Mouse (Mus musculus) Muller cell, postnatal 12 days (primary cell): ENCODE results near the gene Nrn1.
A peak's percentile ranks its signal among the peaks of the same experiment; 100 is the strongest.

ENCODE experiments used
- DNase-seq: peaks from one replicate; pipeline ENCODE4 v3.0.0-alpha.2; 2015; ENCODE audit errors: inconsistent ontology term

Nrn1 gene

DNA sequence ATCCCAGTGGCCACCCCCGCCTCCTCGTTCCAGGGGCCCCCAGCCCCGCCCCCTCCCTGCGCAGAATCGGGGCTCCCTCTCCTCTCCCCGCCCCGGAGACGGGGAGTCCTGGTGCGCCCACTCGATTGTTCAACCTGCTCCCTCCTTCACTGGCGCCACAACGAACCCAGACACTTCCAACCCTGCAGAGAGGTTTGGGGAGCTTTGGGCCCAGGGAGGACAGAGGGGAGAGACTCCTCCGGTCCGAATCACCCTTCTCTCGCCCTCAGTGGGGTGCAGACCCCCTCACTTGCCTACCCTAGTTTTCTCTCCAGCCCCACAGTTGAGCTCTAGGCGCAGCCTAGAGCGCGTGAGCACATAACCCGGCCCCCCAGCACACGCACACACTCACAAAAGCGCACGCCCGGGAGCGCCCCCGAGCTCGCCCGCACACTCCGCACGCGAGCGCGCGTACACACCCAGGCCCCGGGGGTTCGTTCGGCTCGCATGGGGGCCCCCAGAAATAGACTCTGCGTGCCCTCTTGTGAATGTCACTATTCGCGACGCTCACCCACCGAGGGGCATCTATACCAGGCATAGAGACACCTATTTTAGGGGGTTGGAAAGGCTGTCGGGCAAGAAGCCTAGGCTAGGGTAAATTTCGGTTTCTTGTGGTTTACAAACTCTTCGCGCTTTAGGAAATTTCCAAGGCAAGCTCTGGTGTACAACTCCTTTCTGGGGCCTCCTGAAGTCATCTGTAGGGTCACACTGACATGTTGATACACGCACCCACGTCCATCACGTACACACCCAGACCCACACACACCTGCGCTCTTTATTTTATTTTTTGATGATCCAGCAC lies at the start of gene Nrn1:
Gene Nrn1, minus strand, starts transcription at position 401 of the 841 bp plus-strand sequence.
- DNase-seq = no peak

DNA sequence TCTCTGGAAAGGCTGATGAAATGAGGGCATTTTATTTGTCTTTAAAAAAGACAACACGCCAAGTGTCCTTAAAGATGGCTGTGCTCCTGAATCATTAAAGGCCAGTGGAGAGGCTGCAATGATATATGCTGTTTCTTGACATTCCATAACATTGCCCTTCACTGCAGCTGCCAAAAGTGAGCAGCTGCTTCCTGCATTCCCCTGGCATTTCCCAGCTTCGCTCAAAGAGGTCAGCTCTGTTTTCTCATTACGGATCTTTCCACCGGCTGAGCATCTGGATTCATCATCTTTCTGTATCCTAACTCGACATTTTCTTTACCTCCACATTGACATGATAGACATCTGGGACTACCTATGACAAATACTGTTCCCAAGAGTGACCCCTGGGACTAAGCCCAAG lies 44.7 kb upstream of the Nrn1 start:
- DNase-seq = no peak

- no peak for DNase-seq
Measured at GRCm38 (mm10) chr13:36766801-36767200, 31.9 kb upstream of the Nrn1 start.

DNA sequence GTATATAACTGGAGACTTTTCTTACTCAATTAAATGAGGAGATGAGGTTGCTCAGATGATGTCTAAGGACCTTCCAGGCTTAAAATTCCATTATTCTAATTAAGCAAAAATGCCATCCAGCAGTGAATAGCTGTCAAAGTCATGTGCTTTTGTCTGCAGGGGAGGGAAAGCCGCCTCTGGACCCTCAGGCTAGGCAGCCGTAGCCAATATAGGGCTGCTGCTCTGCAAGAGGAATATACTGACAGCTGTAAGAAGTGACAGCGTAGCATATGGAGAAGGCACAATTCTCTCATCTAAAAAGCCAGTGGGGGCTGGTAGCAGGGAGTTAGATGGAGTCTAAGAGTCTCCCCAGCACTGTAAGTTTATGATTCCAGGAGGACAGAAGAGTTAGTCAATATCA lies 16.9 kb upstream of the Nrn1 start:
- DNase-seq = no peak

- peak; percentile 68 for DNase-seq
Measured at GRCm38 (mm10) chr13:36750056-36750455, 15.1 kb upstream of the Nrn1 start.

GRCm38 (mm10) chr13:36736619-36736996 lies 1.7 kb upstream of the Nrn1 start:
- no peak for DNase-seq

DNA sequence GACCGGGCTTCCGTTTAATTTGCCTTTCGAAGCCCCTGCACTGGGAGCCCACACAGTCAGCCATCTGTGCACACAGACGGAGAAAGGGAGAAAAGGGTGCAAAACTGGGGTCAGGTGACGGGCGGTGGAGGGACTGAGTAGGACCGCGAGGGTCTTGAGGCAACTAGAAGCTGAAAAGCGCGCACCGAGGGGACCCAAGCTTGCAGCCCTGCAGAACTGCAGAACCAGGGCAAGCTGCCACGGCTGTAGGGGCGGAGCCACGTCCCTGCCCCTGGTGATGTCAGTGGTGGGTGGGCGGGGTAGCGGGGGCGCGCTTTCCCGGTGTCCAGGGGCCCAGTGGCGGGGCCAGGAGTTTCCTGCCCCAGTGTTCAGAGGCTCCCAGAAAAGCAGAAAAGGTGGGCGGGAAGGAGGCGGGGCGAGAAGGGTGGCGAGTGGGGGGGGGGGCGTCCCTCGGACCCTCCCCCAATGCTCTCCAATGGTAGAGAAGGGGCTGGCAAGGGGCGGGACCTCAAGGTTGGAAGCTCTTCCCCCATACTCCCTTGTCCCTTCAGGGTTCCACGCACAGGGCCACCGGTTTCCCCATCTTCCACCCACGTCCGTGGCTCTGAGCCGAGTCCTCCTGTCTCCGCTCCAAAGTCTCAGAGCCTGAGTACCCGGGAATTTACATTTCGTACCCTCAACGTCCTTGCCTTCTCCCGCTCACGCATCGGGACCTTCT lies 1.1 kb upstream of the Nrn1 start:
- peak; percentile 76 for DNase-seq

DNA sequence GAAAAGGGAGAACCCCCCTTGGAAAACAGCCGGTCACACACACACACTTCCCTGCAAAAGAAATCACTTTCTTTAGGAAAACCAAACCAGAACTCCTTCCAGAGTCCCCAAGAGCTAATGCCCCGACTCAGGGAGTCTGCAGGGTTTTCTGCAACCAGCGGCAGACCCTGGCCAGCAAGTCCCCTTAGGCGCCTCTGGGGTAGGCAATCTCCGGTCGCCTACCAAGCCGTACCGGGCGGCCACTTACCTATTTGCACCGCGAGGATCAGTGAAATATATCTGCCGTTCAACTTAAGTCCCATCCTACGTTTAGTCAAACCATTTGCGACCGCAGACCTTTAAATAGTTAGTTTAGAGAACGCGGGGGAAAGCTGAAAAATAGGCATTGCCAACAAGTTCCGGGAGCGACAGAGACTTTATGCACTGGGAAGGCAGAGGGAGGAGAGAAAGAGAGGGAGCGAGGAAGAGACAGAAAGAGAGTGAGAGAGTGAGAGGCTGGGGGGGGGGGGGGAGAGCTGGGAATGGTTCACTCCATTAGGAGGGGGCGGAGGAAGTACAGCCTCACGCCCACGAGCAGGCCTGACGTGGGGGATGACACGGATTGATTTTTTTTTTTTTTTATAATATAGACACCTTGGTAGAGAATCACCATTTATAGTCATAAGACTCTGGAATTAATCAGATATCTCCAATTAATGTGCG lies 791 bp downstream of the Nrn1 start:
- no peak for DNase-seq

DNA sequence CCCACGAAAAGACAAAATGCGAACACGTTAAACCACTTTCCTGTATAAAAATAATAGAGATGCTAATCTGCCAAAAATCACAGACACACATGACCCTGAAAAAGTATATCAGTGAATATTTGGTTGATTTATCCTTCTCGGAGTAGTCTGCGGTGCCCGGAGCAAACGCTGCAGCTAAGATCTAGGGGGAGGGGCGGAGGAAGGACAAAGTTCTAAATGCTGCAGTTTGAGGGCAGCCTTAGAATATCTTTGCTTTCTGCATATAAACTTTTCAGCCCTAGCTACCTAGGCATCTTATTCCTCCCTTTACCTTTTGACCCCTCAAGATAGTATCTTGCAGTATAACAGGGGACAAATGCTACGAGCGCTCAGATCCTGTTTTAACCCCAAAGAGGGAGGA lies 1.4 kb downstream of the Nrn1 start:
- no peak for DNase-seq

DNA sequence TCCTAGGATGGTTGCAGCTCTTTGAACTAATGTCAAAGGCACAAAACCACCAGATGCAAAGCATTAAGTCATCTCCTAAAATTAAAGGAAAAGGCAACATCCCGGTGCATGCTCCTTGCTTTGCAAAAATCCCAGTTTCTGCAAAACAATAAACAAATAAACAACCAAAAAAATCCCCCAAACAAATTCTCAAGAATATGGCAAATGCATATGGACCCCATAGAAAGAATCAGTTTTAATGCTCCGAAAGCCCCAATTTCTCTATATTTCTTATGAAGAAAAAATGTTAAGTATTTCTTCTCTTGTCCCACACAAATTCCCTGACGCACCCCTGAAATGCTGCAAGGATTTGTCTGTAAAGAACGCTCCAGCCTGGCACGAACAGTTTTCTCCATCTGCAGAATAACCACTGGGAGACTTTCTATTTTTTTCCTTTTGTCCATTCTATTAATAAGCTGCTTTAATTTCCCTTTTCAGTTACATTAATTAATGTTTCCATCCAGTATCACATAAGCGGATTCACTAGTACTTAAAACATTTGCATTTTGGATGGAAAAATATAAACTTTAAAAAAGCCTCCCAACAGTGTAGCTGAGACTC lies 1.9 kb downstream of the Nrn1 start:
- DNase-seq = no peak

GRCm38 (mm10) chr13:36731931-36732461 lies 2.9 kb downstream of the Nrn1 start:
- no peak for DNase-seq

DNA sequence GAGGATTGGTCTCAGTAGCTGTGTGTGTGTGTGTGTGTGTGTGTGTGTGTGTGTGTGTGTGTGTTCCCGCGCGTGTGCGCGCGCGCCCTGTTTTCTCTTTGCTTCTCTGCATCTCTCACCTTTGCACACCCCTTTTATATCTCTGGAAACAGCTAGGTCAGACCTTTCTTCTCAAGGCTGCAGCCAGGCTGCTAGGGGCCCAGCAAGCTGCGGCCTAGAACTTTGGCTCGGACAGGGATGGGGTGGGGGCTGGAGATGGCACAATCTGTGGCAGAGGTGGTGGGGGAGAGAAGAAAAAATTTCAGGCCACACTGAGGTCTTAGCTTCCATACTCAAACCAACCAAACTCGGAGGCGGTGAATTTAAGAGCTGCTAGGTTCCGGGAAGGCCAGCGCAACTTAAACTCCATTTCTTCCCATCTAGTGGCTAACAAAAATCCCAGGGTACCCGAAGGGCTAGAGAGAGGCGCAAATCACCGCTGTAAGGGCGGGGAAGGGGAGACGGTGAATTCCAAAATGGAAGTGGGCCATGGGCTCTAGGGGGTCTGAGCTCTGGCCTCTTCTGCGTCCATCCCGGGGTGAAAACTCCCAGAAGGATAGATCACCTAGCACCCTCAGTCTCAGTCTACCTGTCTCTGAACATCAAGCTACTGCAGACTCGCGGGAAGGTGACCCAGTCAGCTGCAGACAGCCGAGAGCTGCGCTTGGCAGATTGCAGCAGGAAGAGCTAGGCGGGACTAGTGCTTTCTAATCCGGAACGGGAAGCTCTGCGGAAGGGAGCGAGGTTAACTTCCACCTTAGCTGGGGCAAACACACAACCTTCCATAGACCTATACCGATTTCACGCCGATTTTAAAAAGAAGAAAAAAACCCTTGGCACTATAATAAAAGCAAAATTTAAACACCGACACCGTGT lies 3.7 kb downstream of the Nrn1 start:
- no peak for DNase-seq

DNA sequence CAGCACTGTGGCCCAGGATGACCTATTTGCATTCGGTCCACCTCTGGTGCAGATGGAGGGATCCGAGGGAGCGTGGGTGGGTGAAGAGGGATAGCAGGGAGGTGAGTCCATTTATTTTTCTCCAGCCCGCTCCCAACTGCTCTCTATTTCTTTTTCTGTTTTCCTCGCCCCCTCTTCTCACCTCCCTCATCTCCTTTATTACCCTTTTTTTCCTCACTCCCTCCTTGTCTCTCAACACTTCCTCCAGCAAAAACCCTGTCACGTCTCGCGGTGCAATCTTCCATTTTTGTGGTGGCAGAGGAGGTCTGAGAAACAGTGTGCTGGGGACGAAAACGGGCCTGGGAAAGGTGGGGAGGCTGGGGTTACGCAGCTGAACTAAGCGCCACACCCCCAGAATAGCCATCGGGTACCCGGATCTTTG lies 4.6 kb downstream of the Nrn1 start:
- no peak for DNase-seq

DNA sequence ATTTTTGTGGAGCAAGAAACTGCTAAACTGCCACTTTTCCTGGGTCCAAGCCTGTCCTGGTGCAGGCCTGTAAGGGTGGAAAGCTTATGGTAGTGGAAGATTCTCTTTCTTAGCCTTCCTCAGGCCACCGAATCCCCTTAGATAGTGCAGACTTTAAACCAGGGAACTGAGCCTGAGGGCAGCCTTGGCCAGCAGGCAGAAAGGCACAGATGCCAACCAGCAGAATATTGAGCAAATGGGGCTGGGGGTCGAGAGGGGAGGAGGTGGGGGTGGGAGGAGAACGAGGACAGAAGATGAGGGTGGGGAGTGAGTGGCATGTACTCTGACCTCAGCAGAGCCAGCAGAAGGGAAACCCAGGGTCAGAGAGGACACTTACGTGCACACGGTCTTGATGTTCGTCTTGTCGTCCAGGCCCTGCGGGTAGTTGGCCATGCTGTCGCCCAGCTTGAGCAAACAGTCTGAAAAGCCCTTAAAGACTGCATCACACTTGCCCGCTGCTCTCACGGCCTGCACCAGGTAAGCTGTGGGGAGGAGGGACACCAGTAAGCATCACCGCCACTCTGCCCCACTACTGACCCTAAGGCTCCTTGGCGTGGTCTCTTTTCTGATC lies 5.1 kb downstream of the Nrn1 start:
- no peak for DNase-seq

DNA sequence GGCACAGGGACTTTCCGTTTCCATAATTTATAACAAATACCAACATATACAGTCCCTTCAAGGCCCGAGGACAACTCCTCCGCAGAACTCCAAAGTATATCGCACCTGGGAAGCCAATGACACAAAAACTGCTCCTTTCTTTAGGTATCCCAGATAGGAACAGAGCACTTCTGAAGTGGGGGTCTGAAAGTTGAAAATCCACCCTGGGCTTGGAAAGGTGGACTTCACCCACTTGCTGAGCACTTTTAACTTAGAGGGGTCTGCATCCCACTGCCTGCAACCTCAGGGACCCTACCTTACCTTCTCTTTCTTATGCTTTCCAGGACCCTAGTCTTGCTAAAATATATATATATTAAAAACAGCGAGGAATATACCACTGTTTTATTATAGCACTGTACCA lies 6.4 kb downstream of the Nrn1 start:
- no peak for DNase-seq

DNA sequence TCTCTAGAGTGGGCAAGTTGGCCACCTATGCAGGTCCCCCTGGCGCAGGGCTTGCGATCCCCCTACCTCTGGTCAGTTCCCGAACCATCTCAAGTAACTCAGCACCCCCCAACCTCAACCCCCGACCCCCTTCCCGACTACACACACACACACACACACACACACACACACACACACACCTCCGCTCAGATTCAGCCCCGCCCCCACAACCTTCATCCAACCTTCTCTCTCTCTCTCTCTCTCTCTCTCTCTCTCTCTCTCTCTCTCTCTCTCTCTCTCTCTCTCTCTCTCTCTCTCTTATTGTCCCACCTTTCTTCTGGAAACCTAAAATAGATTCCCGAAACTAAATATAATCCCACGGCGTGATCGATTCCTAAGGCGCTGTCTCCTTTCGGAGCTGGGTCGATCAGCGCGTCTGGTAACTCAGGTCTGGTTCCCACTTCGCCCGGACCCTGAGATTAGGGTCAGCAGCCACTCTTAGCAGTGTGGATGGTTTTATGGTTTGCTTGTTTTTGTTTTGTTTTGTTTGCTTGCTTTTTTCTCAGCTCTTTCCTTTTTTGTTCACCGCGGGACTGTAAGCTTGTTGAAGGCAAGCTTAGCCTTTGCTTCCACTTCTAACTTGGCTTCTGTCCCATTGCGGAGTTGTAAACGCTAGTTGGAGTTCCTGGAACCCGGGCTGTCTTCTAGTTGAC lies 7.0 kb downstream of the Nrn1 start:
- DNase-seq = no peak

- peak; percentile 37 for DNase-seq
Measured at GRCm38 (mm10) chr13:36726951-36727778, 7.8 kb downstream of the Nrn1 start.

GRCm38 (mm10) chr13:36726551-36726950 lies 8.4 kb downstream of the Nrn1 start:
- peak; percentile 47 for DNase-seq

- DNase-seq = no peak
Measured at GRCm38 (mm10) chr13:36725881-36726280, 9.1 kb downstream of the Nrn1 start.
